ENCODE assay signal across 8 mouse cellular contexts in the genomic region with DNA sequence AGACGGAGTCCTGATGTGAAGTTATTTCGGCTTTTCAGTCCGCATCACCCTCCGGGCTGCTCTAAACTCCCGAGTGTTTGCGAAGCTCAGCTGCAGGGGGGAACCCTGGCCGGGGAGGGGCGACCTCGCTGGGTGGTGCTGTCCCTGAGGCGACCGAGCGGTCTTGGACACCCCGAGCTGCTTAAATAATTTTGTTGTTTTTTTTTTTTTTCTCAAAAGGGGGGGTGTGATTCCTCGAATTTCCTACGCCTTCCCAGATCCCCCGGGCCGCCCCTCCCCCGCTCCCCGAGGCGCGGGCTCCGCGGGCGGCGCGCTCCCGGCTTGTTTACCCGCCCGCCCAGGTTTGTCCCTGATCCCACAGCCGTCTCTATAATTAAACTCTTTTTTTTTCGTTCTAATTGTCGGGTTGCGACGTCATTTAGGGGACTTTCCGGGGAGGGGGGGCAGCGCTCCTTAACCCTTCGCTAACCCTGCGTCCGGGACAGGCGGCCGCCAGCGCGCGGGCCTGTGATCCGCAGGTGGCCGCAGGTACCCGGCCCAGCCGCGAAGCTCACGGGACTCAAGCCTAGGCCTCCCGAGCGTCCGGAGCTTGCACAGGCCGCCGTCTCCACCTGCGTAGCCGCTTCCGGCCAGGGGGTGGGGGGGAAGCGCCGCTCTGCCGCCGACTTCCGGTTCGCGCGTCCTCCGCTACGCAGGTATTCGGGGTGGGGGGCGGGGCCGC. TPM values are rescaled to one million over a fixed set of nuclear protein-coding genes. Genes with fewer than 3 reads are reported as not detected.
DNase-seq lines count a peak whose midpoint lies in the region; ATAC-seq and TF ChIP-seq lines count a peak whose summit lies in the region.

No protein-coding gene starts in this region.

- no peak for TF ChIP-seq CTCF in cerebellum, adult 2 months (IDR thresholded peaks at IDR 0.05; ENCODE audit: borderline replicate concordance, insufficient read depth, low read depth, low read length)

- no peaks in the 10 kb centered on the region; the same call in 1 of the 2 replicates for H3K4me1 ChIP-seq in cerebellum, adult 2 months (ENCODE audit: control insufficient read depth, insufficient read depth, low read length)

- peak overlapping the region; percentile 78 for H3K27ac ChIP-seq in cerebellum, adult 2 months (ENCODE audit: insufficient read depth, low read length)

- peak; percentile 43 for DNase-seq in MEL-GATA-1-ER (ENCODE audit: extremely low read depth, low read depth)
- DNase-seq in cerebellum, adult 2 months: peak; percentile 91 to 92
- peak; percentile 86 for DNase-seq in forelimb bud, embryonic 11.5 days (ENCODE audit: low read depth, low spot score)
- peak; percentile 73 to 83 for DNase-seq in layer of hippocampus, postnatal 14 days (ENCODE audit: low spot score in 2 of 2)
- DNase-seq in lung, postnatal 4 days: peak; percentile 88 to 93
- peak; percentile 81 for DNase-seq in right cerebral cortex, adult 18-20 months
- peak; percentile 87 for DNase-seq in urinary bladder, postnatal 14 days (ENCODE audit: low spot score)

- TF ChIP-seq POLR2A in cerebellum, adult 2 months (IDR thresholded peaks at IDR 0.05; ENCODE audit: borderline replicate concordance, insufficient read depth, low read length): peak; percentile 68; the same call in 1 of the 2 replicates

- under 1% methylated on average over 71 of the region's 71 CpGs for WGBS in cerebellum, adult 2 months

- H3K27me3 ChIP-seq in cerebellum, adult 2 months (ENCODE audit: control insufficient read depth, insufficient read depth, low read length): no peaks in the 10 kb centered on the region; the same call in 1 of the 2 replicates

- peak overlapping the region; percentile 72 for H3K4me3 ChIP-seq in cerebellum, adult 2 months (replicated peaks; ENCODE audit: insufficient read depth, low read depth, low read length)

- peak; percentile 20 to 55 for ATAC-seq in hematopoietic stem cell, adult 5-6 weeks (replicated peaks in 1 of 2; ENCODE audit: insufficient read depth in 1 of 2, low FRiP score in 2 of 2, low TSS enrichment in 1 of 2, low read depth in 1 of 2, poor library complexity in 2 of 2, severe bottlenecking in 2 of 2)

RNA-seq across cellular contexts. Expression of a gene that starts 2.5 kb away (rescaled TPM):
- polyA plus RNA-seq in cerebellum, adult 2 months (2012; rRNA removed): 20.4 and 23.2 TPM in 2 replicates
- total RNA-seq in hematopoietic stem cell, adult 5-6 weeks (2017): 17.7 and 19.0 TPM in 2 replicates
- 10 to 100 TPM; 48.3 to 50.3 TPM for total RNA-seq in layer of hippocampus, postnatal 14 days (2021)

Comparison
In these comparisons a context has a peak if more than half of its experiments do, and no peak if none do; other contexts are left out.
1. Peak in every context shown above with its lines: DNase-seq, ATAC-seq, H3K4me3 ChIP-seq and H3K27ac ChIP-seq.